Mouse (Mus musculus): ENCODE data around the gene Arl6ip4. TPM values are rescaled to one million over a fixed set of nuclear protein-coding genes. Genes with fewer than 3 reads are reported as not detected.

Arl6ip4 gene
- polyA plus RNA-seq, 1 experiment from 2014 or later, result 138 TPM

- Histone ChIP-seq H3K27ac (ENCODE audit: low read depth, low read length) (no peak overlapping the region), H3K36me3 (ENCODE audit: control insufficient read depth, insufficient read depth, low read length) (no peaks in the 10 kb centered on the region), H3K27me3 (replicated peaks; ENCODE audit: control insufficient read depth, insufficient read depth, low read length) (no peaks in the 10 kb centered on the region; the same call in 1 of the 2 replicates), H3K9ac (ENCODE audit: low read depth, low read length) (no peak overlapping the region), H3K4me1 (replicated peaks; ENCODE audit: control insufficient read depth, insufficient read depth, low read length) (peaks cover 22% of the 10 kb centered on the region), H3K4me3 (ENCODE audit: low read depth, low read length) (no peak overlapping the region), H3K9me3 (ENCODE audit: control insufficient read depth, low read length) (no peaks in the 10 kb centered on the region), H3K4me2 (no peak overlapping the region)
- ATAC-seq (replicated peaks; ENCODE audit: low FRiP score), result no peak
- no peak for DNase-seq (ENCODE audit: low spot score)
- WGBS, result 83% methylated on average over 23 of the region's 23 CpGs
Measured at GRCm38 (mm10) chr5:124089868-124090267, 26.0 kb upstream of the Arl6ip4 start.

DNA sequence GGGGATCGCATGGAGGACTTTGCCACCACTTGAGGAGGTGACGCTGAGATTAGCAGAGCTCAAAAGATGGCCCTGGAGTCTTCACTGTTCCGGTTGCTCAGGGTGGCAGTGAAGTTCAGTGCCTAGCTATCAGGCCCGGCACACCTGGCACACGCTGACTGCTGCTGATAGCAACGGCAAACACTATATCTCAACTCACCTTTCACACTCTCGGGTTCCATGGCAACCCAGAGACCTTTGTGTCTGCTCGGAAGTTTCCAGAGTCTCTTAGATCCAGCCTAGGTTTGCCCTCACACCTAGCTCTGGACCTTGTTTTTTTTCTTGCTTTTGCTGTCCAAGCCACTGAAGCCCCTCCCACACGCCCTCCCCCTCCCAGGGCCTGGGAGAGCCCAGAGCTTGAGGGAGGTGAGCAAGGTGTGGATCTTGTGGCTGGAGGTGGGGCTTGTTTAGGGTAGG is 23.9 kb upstream of the Arl6ip4 start:
- Histone ChIP-seq H3K4me2 (peak overlapping the region; percentile 51), H3K4me3 (ENCODE audit: low read depth, low read length) (no peak overlapping the region; the same call in none of the 2 replicates), H3K27me3 (replicated peaks; ENCODE audit: control insufficient read depth, insufficient read depth, low read length) (no peaks in the 10 kb centered on the region; the same call in 1 of the 2 replicates), H3K9me3 (ENCODE audit: control insufficient read depth, low read length) (no peaks in the 10 kb centered on the region), H3K36me3 (ENCODE audit: control insufficient read depth, insufficient read depth, low read length) (no peaks in the 10 kb centered on the region), H3K4me1 (replicated peaks; ENCODE audit: control insufficient read depth, insufficient read depth, low read length) (peaks cover 29% of the 10 kb centered on the region), H3K9ac (ENCODE audit: low read depth, low read length) (peak overlapping the region; percentile 42), H3K27ac (ENCODE audit: low read depth, low read length) (peak overlapping the region; percentile 66)
- DNase-seq (ENCODE audit: low spot score) (no peak), ATAC-seq (replicated peaks; ENCODE audit: low FRiP score) (peak; percentile 71)
- WGBS, result 27% methylated on average over 9 of the region's 9 CpGs

- H3K9me3 ChIP-seq (ENCODE audit: control insufficient read depth, low read length), result no peaks in the 10 kb centered on the region
- H3K4me1 ChIP-seq (replicated peaks; ENCODE audit: control insufficient read depth, insufficient read depth, low read length), result peaks cover 29% of the 10 kb centered on the region
- WGBS, result 85% methylated on average over 11 of the region's 11 CpGs
- H3K4me3 ChIP-seq (ENCODE audit: low read depth, low read length), result no peak overlapping the region
- H3K36me3 ChIP-seq (ENCODE audit: control insufficient read depth, insufficient read depth, low read length), result no peaks in the 10 kb centered on the region
- DNase-seq (ENCODE audit: low spot score) (no peak), ATAC-seq (replicated peaks; ENCODE audit: low FRiP score) (no peak)
- no peak overlapping the region for H3K27ac ChIP-seq (ENCODE audit: low read depth, low read length)
- H3K27me3 ChIP-seq (replicated peaks; ENCODE audit: control insufficient read depth, insufficient read depth, low read length), result no peaks in the 10 kb centered on the region; the same call in 1 of the 2 replicates
- H3K4me2 ChIP-seq, result no peak overlapping the region
- H3K9ac ChIP-seq (ENCODE audit: low read depth, low read length), result no peak overlapping the region
Measured at GRCm38 (mm10) chr5:124093120-124093794, 22.6 kb upstream of the Arl6ip4 start.

GRCm38 (mm10) chr5:124093852-124094604 is 21.9 kb upstream of the Arl6ip4 start:
- DNase-seq (ENCODE audit: low spot score) (no peak), ATAC-seq (replicated peaks; ENCODE audit: low FRiP score) (no peak)
- H3K4me1 ChIP-seq (replicated peaks; ENCODE audit: control insufficient read depth, insufficient read depth, low read length), result peaks cover 29% of the 10 kb centered on the region
- no peak overlapping the region for H3K9ac ChIP-seq (ENCODE audit: low read depth, low read length)
- no peaks in the 10 kb centered on the region; the same call in 1 of the 2 replicates for H3K27me3 ChIP-seq (replicated peaks; ENCODE audit: control insufficient read depth, insufficient read depth, low read length)
- 83% methylated on average over 12 of the region's 12 CpGs for WGBS
- peak overlapping the region; percentile 92 for H3K4me2 ChIP-seq
- no peaks in the 10 kb centered on the region for H3K9me3 ChIP-seq (ENCODE audit: control insufficient read depth, low read length)
- H3K4me3 ChIP-seq (ENCODE audit: low read depth, low read length), result 0 out of 2 replicates have a peak overlapping the region, but pooled peaks have one; percentile 13
- no peaks in the 10 kb centered on the region for H3K36me3 ChIP-seq (ENCODE audit: control insufficient read depth, insufficient read depth, low read length)
- peak overlapping the region; percentile 21; the same call in 1 of the 2 replicates for H3K27ac ChIP-seq (ENCODE audit: low read depth, low read length)

DNA sequence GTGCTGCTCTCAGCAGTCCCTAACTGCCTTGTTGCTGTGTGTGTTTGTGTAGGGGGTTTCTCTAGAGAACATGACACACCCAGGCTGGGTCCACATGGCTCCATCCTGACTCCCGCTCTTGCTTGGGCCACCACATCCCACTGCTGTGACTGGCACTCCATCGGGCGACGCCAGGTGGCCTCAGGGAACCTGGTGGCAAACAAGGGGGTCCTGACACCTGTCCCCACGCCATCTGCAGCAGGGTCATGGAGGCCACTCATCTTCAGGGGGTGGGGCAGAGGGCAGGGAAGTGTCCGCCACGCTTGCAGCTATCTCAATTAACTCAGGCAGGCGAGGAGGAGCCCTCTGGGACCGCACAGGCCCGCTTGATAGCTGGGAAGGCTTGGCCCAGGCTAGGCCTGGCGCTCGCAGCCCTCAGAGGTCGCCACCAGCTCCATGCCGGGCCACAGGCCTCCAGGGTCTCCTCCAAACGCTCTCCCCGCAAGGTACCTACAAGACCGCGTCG is 20.8 kb upstream of the Arl6ip4 start:
- peak overlapping the region; percentile 39; the same call in 1 of the 2 replicates for H3K27ac ChIP-seq (ENCODE audit: low read depth, low read length)

GRCm38 (mm10) chr5:124095596-124096232 is 20.2 kb upstream of the Arl6ip4 start, which contains the start of gene Abcb9:
Gene Abcb9 (minus strand): TSS chr5:124095798.
- DNase-seq (ENCODE audit: low spot score), result peak; percentile 99
- peak; percentile 83 for ATAC-seq (replicated peaks; ENCODE audit: low FRiP score)
- Histone ChIP-seq H3K27me3 (replicated peaks; ENCODE audit: control insufficient read depth, insufficient read depth, low read length) (no peaks in the 10 kb centered on the region; the same call in 1 of the 2 replicates), H3K4me1 (replicated peaks; ENCODE audit: control insufficient read depth, insufficient read depth, low read length) (peaks cover 29% of the 10 kb centered on the region), H3K36me3 (ENCODE audit: control insufficient read depth, insufficient read depth, low read length) (no peaks in the 10 kb centered on the region), H3K9ac (ENCODE audit: low read depth, low read length) (peak within 1 kb of the TSS; percentile 73), H3K27ac (ENCODE audit: low read depth, low read length) (peak within 1 kb of the TSS; percentile 39; the same call in 1 of the 2 replicates), H3K4me2 (peak within 1 kb of the TSS; percentile 92), H3K9me3 (ENCODE audit: control insufficient read depth, low read length) (no peaks in the 10 kb centered on the region), H3K4me3 (ENCODE audit: low read depth, low read length) (peak within 1 kb of the TSS; percentile 60)
- WGBS, result under 1% methylated on average over 42 of the region's 42 CpGs

More for the DNA sequence above, 20.8 kb upstream of the Arl6ip4 start:
- Histone ChIP-seq H3K4me1 (replicated peaks; ENCODE audit: control insufficient read depth, insufficient read depth, low read length) (peaks cover 29% of the 10 kb centered on the region), H3K4me2 (peak overlapping the region; percentile 92), H3K4me3 (ENCODE audit: low read depth, low read length) (peak overlapping the region; percentile 60), H3K9ac (ENCODE audit: low read depth, low read length) (peak overlapping the region; percentile 73), H3K27me3 (replicated peaks; ENCODE audit: control insufficient read depth, insufficient read depth, low read length) (no peaks in the 10 kb centered on the region; the same call in 1 of the 2 replicates), H3K9me3 (ENCODE audit: control insufficient read depth, low read length) (no peaks in the 10 kb centered on the region), H3K36me3 (ENCODE audit: control insufficient read depth, insufficient read depth, low read length) (no peaks in the 10 kb centered on the region)
- 10% methylated on average over 19 of the region's 19 CpGs for WGBS
- peak; percentile 76 for ATAC-seq (replicated peaks; ENCODE audit: low FRiP score)
- DNase-seq (ENCODE audit: low spot score), result no peak

- no peak overlapping the region for H3K27ac ChIP-seq (ENCODE audit: low read depth, low read length)
- ATAC-seq (replicated peaks; ENCODE audit: low FRiP score) (no peak), DNase-seq (ENCODE audit: low spot score) (no peak)
- no peaks in the 10 kb centered on the region for H3K36me3 ChIP-seq (ENCODE audit: control insufficient read depth, insufficient read depth, low read length)
- H3K9ac ChIP-seq (ENCODE audit: low read depth, low read length), result no peak overlapping the region
- H3K9me3 ChIP-seq (ENCODE audit: control insufficient read depth, low read length), result no peaks in the 10 kb centered on the region
- 93% methylated on average over 2 of the region's 2 CpGs for WGBS
- no peak overlapping the region for H3K4me3 ChIP-seq (ENCODE audit: low read depth, low read length)
- H3K27me3 ChIP-seq (replicated peaks; ENCODE audit: control insufficient read depth, insufficient read depth, low read length), result no peaks in the 10 kb centered on the region; the same call in 1 of the 2 replicates
- peaks cover 13% of the 10 kb centered on the region for H3K4me1 ChIP-seq (replicated peaks; ENCODE audit: control insufficient read depth, insufficient read depth, low read length)
- no peak overlapping the region for H3K4me2 ChIP-seq
Measured at GRCm38 (mm10) chr5:124098923-124099322, 17.0 kb upstream of the Arl6ip4 start.

Data from liver, embryonic 11.5 days (tissue).